Mouse (Mus musculus) CH12.LX (cell line): Measurements from ENCODE around the gene Scrn3.

Experiments used
- CTCF ChIP-seq, 2 experiments: IDR thresholded peaks in 1 of 2; conservative IDR thresholded peaks in 1 of 2; 2 replicates each; pipeline ENCODE4 v1.5.1; 2011 to 2012; ENCODE audit warnings: low read depth in 2 of 2, low read length in 2 of 2, improper control_type of control experiment in 1 of 2, inconsistent platforms in 1 of 2, mild to moderate bottlenecking in 1 of 2, moderate library complexity in 1 of 2
- POLR2A ChIP-seq: IDR thresholded peaks from 2 replicates; pipeline ENCODE4 v1.6.1; 2011; ENCODE audit warnings: low read depth, mild to moderate bottlenecking, improper control_type of control experiment, low read length
- RCOR1 ChIP-seq: conservative IDR thresholded peaks from 2 replicates; pipeline ENCODE4 v1.6.1; 2012; ENCODE audit warnings: low read depth, mild to moderate bottlenecking, inconsistent platforms, low read length, improper control_type of control experiment

DNA sequence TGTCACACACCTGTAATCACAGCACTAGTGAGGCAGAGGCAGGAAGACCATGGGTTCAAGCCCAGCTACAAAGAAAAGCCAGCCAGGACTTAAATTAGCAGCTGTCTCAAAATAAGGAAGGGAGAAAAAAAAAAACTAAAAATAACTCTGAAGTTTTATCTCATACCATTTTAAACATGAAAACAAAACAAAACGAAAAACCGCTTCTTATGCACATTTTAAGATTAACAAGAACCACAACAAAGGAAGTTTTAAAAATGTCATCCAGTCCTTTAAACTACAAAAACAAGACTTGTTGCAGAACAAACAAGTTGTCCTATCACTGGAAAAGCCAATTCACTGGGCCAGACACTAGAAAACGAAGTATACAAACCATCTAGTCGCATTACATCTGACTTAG, 72.8 kb downstream of the Scrn3 start:
- TF ChIP-seq CTCF (conservative IDR thresholded peaks at IDR 0.05 in 1 of 2, IDR thresholded peaks at IDR 0.05 in 1 of 2; ENCODE audit: low read depth in 2 of 2, low read length in 2 of 2) (no peak), RCOR1 (no peak), POLR2A (no peak)
